Mouse (Mus musculus): Measurements from ENCODE around the gene Ttl. TPM values are rescaled to one million over a fixed set of nuclear protein-coding genes. Genes with fewer than 3 reads are reported as not detected.
A peak's percentile ranks its signal among the peaks of the same experiment; 100 is the strongest.

The Ttl gene
- polyA plus RNA-seq, 1 experiment from 2014 or later = 17.5 TPM

DNA sequence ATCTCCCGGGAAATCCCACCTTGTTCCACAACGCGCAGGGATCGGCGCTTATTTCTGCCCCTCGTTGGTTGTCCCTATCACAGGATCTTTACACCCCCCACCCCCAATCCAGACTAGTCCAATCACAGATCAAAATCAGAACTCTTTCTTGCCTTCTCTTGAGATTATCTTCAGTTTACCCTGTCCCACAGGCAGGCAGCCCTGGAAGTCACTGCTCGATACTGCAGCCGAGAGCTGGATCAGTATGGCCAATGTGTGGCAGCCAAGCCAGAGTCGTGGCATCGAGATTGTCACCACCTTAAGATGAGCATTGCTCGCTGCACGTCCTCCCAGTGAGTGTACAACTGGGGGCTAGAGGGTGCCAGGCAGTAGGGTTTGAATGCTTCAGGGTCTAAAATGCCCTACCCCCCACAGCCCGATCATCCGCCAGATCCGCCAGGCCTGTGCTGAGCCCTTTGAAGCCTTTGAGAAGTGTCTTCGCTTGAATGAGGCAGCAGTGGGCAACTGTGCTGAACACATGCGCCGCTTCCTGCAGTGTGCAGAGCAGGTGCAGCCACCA is 64.3 kb downstream of the Ttl start:
- ATAC-seq (ENCODE audit: insufficient read depth) (peak; percentile 35), DNase-seq (peak; percentile 15)
- H3K36me3 ChIP-seq (ENCODE audit: insufficient read depth) = peaks cover 48% of the 10 kb centered on the region
- no peaks in the 10 kb centered on the region; the same call in 1 of the 2 replicates for H3K9me3 ChIP-seq (ENCODE audit: low read depth, low read length)
- TF ChIP-seq CTCF (IDR thresholded peaks at IDR 0.05; ENCODE audit: low read depth) = no peak
- peak overlapping the region; percentile 95 for H3K27ac ChIP-seq (ENCODE audit: low read depth)
- WGBS = 34% methylated on average over 18 of the region's 18 CpGs
- peaks cover 7% of the 10 kb centered on the region for H3K4me1 ChIP-seq (ENCODE audit: insufficient read depth)
- peak overlapping the region; percentile 83 for H3K9ac ChIP-seq
- H3K4me3 ChIP-seq (ENCODE audit: low read depth, low read length) = peak overlapping the region; percentile 69
- H3K4me2 ChIP-seq = peak overlapping the region; percentile 90
- no peaks in the 10 kb centered on the region for H3K27me3 ChIP-seq (ENCODE audit: insufficient read depth, low read length)

DNA sequence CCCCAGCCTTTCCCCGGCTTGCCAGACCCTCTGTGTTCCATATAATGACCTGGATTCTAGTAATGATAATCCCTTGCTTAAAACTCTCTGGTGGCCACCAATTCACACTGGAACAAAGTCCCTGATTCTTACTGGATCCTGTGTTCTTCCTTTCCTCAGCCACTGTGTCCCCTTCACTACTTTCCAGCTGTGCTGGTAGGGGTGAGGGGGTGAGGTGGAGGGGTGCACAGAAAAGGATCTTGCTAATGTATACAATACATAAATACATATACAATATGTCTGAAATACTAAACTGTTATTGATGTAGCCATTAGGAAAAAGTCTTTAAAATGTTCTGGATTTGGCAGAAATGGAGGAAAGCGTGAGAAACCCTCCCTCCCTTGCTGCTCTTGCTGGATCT is 65.0 kb downstream of the Ttl start:
- WGBS = 87% methylated on average over 2 of the region's 2 CpGs
- no peak overlapping the region for H3K4me3 ChIP-seq (ENCODE audit: low read depth, low read length)

DNA sequence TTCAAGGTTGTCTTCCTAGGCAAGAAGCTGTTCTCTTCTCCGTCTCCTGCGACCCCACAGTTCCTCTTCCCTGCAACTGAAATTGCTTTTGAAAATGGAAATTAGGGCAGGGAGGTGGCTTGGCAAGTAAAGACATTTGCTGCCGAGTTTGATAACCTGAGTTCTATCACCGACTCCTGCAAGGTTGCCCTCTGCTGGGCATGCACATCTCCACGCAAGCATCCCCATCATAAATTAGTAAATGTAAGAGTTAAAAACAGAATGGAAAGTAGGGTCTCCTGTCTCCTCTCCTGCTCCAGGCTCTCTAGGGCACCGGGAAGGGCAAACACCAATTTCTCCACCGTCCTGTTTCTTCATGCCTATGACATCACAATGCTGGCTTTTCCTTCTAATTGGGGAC is 66.5 kb downstream of the Ttl start:
- TF ChIP-seq CTCF (IDR thresholded peaks at IDR 0.05; ENCODE audit: low read depth) = no peak
- no peak for ATAC-seq (ENCODE audit: insufficient read depth)
- 92% methylated on average over 7 of the region's 7 CpGs for WGBS

More for the DNA sequence above, 65.0 kb downstream of the Ttl start:
- TF ChIP-seq CTCF (IDR thresholded peaks at IDR 0.05; ENCODE audit: low read depth) = no peak
- DNase-seq = no peak
- no peak for ATAC-seq (ENCODE audit: insufficient read depth)
- Histone ChIP-seq H3K4me2 (peak overlapping the region; percentile 90), H3K9me3 (ENCODE audit: low read depth, low read length) (no peaks in the 10 kb centered on the region; the same call in 1 of the 2 replicates), H3K27ac (ENCODE audit: low read depth) (no peak overlapping the region), H3K9ac (no peak overlapping the region), H3K36me3 (ENCODE audit: insufficient read depth) (peaks cover 41% of the 10 kb centered on the region), H3K27me3 (ENCODE audit: insufficient read depth, low read length) (no peaks in the 10 kb centered on the region), H3K4me1 (ENCODE audit: insufficient read depth) (peaks cover 7% of the 10 kb centered on the region)

DNA sequence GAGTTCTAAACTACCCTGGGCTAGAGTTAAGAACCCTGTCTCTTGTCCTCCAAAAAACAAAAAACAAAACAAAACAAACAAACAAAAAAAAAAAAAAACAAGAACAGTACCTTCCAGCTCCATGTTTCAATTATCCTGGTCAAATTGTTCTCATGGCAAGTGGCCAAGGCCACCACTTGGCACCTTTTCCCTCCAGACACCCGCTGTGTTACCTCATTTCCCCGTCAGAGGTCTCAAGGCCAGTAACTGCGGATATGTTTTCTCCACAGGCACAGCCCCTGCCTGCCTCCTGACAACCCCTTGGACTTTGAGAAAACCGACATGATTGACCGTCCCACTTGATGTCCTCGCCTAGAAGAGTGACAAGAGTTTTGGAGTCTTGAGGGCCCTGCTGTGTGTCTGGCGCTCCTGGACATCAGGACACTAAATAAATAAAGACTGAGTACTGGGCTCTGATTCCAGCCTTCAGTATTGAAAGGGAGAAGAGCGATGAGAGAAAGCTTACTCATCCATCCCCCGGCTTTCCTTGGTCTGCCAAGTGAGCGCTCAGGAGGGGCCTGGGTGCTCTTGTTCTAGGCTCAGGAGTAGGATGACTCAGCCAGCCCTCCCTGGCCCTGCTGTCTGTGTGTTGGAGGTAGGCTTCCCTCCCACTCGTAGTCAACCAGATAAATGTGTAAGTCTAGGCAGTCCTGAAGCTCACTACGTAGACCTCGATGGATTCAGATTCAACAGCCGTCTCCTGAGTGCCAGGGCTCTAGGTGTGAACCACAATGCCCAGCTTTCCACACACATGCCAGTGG is 67.5 kb downstream of the Ttl start:
- WGBS = 95% methylated on average over 14 of the region's 14 CpGs
- no peak overlapping the region for H3K27ac ChIP-seq (ENCODE audit: low read depth)
- ATAC-seq (ENCODE audit: insufficient read depth) (no peak), DNase-seq (no peak)
- H3K4me1 ChIP-seq (ENCODE audit: insufficient read depth) = peaks cover 7% of the 10 kb centered on the region
- no peak overlapping the region for H3K4me3 ChIP-seq (ENCODE audit: low read depth, low read length)
- H3K4me2 ChIP-seq = no peak overlapping the region
- H3K9me3 ChIP-seq (ENCODE audit: low read depth, low read length) = no peaks in the 10 kb centered on the region; the same call in 1 of the 2 replicates
- no peak for TF ChIP-seq CTCF (IDR thresholded peaks at IDR 0.05; ENCODE audit: low read depth)
- H3K9ac ChIP-seq = no peak overlapping the region
- H3K36me3 ChIP-seq (ENCODE audit: insufficient read depth) = peaks cover 19% of the 10 kb centered on the region
- no peaks in the 10 kb centered on the region for H3K27me3 ChIP-seq (ENCODE audit: insufficient read depth, low read length)

More for the DNA sequence above, 66.5 kb downstream of the Ttl start:
- H3K4me3 ChIP-seq (ENCODE audit: low read depth, low read length) = no peak overlapping the region
- DNase-seq = no peak
- H3K36me3 ChIP-seq (ENCODE audit: insufficient read depth) = peaks cover 27% of the 10 kb centered on the region
- H3K9ac ChIP-seq = no peak overlapping the region
- no peaks in the 10 kb centered on the region for H3K27me3 ChIP-seq (ENCODE audit: insufficient read depth, low read length)
- H3K4me1 ChIP-seq (ENCODE audit: insufficient read depth) = peaks cover 7% of the 10 kb centered on the region
- H3K4me2 ChIP-seq = no peak overlapping the region
- no peak overlapping the region for H3K27ac ChIP-seq (ENCODE audit: low read depth)
- H3K9me3 ChIP-seq (ENCODE audit: low read depth, low read length) = no peaks in the 10 kb centered on the region; the same call in 1 of the 2 replicates

DNA sequence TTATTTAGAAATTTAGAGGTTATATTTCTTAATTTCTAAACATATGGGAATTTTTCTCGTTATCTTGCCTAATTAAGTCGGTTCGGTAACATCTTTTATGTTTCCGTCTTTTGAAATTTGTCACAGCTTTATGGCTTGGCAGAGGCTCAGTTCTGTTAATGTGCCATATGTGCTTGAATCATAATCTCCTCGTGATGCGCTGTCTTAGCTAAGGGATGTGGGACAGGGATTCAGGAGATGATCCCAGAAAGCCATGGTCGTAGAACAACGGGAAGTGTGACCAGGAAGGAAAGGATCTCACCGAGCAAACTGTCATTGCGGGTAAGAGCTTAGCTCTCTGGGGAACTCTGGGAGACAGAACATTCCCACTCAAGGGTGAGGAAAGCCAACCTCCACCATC is 74.2 kb downstream of the Ttl start:
- H3K4me3 ChIP-seq (ENCODE audit: low read depth, low read length) = no peak overlapping the region
- TF ChIP-seq CTCF (IDR thresholded peaks at IDR 0.05; ENCODE audit: low read depth) = no peak
- no peaks in the 10 kb centered on the region for H3K36me3 ChIP-seq (ENCODE audit: insufficient read depth)
- 78% methylated on average over 10 of the region's 10 CpGs for WGBS
- H3K27me3 ChIP-seq (ENCODE audit: insufficient read depth, low read length) = no peaks in the 10 kb centered on the region
- H3K4me2 ChIP-seq = no peak overlapping the region
- no peaks in the 10 kb centered on the region for H3K4me1 ChIP-seq (ENCODE audit: insufficient read depth)
- H3K9me3 ChIP-seq (ENCODE audit: low read depth, low read length) = no peaks in the 10 kb centered on the region
- no peak overlapping the region for H3K9ac ChIP-seq
- no peak for ATAC-seq (ENCODE audit: insufficient read depth)
- H3K27ac ChIP-seq (ENCODE audit: low read depth) = no peak overlapping the region
- DNase-seq = no peak

Other genes starting within 250 kb of the Ttl start
- gene Tmem87b, start 247.8 kb upstream of the Ttl start, polyA plus RNA-seq (2014; fragmentation: Nextera tagmentation; extraction: Ambion mirVana) = 29.5 and 30.2 TPM in 2 replicates
- gene Fbln7, start 203.0 kb upstream of the Ttl start, polyA plus RNA-seq (2014; fragmentation: Nextera tagmentation; extraction: Ambion mirVana) = 7.5 and 9.1 TPM in 2 replicates
- 7.9 and 8.2 TPM in 2 replicates for gene Zc3h8, start 121.9 kb upstream of the Ttl start, polyA plus RNA-seq (2014; fragmentation: Nextera tagmentation; extraction: Ambion mirVana)
- gene Zc3h6, start 98.5 kb upstream of the Ttl start, polyA plus RNA-seq (2014; fragmentation: Nextera tagmentation; extraction: Ambion mirVana) = 1.3 and 1.6 TPM in 2 replicates
- gene Gm10762, start 98.2 kb upstream of the Ttl start, polyA plus RNA-seq (2014; fragmentation: Nextera tagmentation; extraction: Ambion mirVana) = 15.8 and 16.7 TPM in 2 replicates
- gene Vinac1, start 17.8 kb upstream of the Ttl start, polyA plus RNA-seq (2014; fragmentation: Nextera tagmentation; extraction: Ambion mirVana) = 0.17 and 0.23 TPM in 2 replicates
- 22.6 and 28.5 TPM in 2 replicates for gene Polr1b, start 35.1 kb downstream of the Ttl start, polyA plus RNA-seq (2014; fragmentation: Nextera tagmentation; extraction: Ambion mirVana)
- 25.7 and 28.2 TPM in 2 replicates for gene Chchd5, start 63.8 kb downstream of the Ttl start, polyA plus RNA-seq (2014; fragmentation: Nextera tagmentation; extraction: Ambion mirVana)
- 29.5 and 34.4 TPM in 2 replicates for gene Slc20a1, start 132.8 kb downstream of the Ttl start, polyA plus RNA-seq (2014; fragmentation: Nextera tagmentation; extraction: Ambion mirVana)
- gene Ckap2l, start 231.3 kb downstream of the Ttl start, polyA plus RNA-seq (2014; fragmentation: Nextera tagmentation; extraction: Ambion mirVana) = 73.4 and 79.4 TPM in 2 replicates
- not detected in 2 replicates for gene Il1a, start 244.0 kb downstream of the Ttl start, polyA plus RNA-seq (2014; fragmentation: Nextera tagmentation; extraction: Ambion mirVana)

All from lung, embryonic 14.5 days (tissue).